Mouse (Mus musculus): Measurements from ENCODE around the gene Uck2. TPM values are rescaled to one million over a fixed set of nuclear protein-coding genes. Genes with fewer than 3 reads are reported as not detected.

Uck2 gene
- polyA plus RNA-seq, 2 experiments = 15.3 to 42.6 TPM

- Histone ChIP-seq H3K9ac (replicated peaks) (no peak overlapping the region), H3K36me3 (replicated peaks; ENCODE audit: control insufficient read depth, insufficient read depth, low read depth) (peaks cover 3% of the 10 kb centered on the region), H3K4me3 (ENCODE audit: insufficient read depth in 1 of 2, low read depth in 2 of 2, low read length in 2 of 2) (no peak overlapping the region), H3K27me3 (ENCODE audit: control insufficient read depth, insufficient read depth, low read length) (no peaks in the 10 kb centered on the region), H3K9me3 (ENCODE audit: control insufficient read depth, low read length) (no peaks in the 10 kb centered on the region), H3K4me1 (replicated peaks; ENCODE audit: control insufficient read depth in 2 of 2, insufficient read depth in 2 of 2, low read length in 1 of 2) (no peaks in the 10 kb centered on the region), H3K4me2 (ENCODE audit: low read depth) (no peak overlapping the region), H3K27ac (no peak overlapping the region)
- ATAC-seq (ENCODE audit: insufficient read depth) (0 out of 2 replicates have a peak, but pooled peaks have one; percentile 44), DNase-seq (ENCODE audit: low read depth in 3 of 3, low spot score in 3 of 3) (peak in 1 of 3 experiments; percentile 11)
- TF ChIP-seq EP300 (IDR thresholded peaks at IDR 0.05; ENCODE audit: low read depth) (no peak), CTCF (IDR thresholded peaks at IDR 0.05; ENCODE audit: low read depth) (peak; percentile 28)
- 76% methylated on average over 17 of the region's 17 CpGs for WGBS (ENCODE audit: insufficient replicate concordance)
Observed at GRCm38 (mm10) chr1:167230930-167231611, 54.0 kb downstream of the Uck2 start.

DNA sequence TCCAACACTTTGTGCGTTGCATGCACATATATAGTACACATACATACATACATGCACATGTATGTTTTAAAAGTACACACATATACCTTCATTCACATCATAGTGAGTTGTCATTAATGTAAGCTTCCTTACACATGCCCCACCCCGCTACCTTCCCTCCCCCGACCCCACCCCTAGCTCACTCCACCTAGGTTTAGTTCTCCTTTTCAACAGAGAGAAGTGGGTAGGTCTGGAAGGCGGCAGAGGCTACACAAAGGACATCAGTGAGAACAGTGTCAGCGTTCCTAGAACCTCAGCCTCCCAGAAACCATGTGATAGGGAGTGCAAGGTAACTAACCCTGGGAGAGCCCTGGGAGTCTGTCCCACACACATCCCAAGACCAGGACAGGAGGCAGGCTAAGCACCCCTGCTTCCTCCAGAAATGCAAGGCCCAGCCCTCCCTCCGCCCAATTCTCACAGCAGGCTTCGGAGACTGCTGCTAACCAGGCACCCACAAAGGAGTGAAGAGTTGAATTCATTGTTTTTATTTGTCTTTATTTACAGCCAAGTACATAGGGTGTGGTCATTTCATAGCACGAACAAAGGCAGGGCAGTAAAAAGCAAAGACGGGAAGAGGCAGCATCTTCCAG, 62.6 kb downstream of the Uck2 start:
- no peaks in the 10 kb centered on the region for H3K27me3 ChIP-seq (ENCODE audit: control insufficient read depth, insufficient read depth, low read length)
- no peaks in the 10 kb centered on the region for H3K4me1 ChIP-seq (replicated peaks; ENCODE audit: control insufficient read depth in 2 of 2, insufficient read depth in 2 of 2, low read length in 1 of 2)
- no peak overlapping the region for H3K9ac ChIP-seq (replicated peaks)
- H3K4me2 ChIP-seq (ENCODE audit: low read depth) = no peak overlapping the region
- WGBS (ENCODE audit: insufficient replicate concordance) = 54% methylated on average over 9 of the region's 9 CpGs
- no peak overlapping the region for H3K4me3 ChIP-seq (ENCODE audit: insufficient read depth in 1 of 2, low read depth in 2 of 2, low read length in 2 of 2)
- no peaks in the 10 kb centered on the region for H3K9me3 ChIP-seq (ENCODE audit: control insufficient read depth, low read length)
- DNase-seq (ENCODE audit: low read depth in 3 of 3, low spot score in 3 of 3) (no peak), ATAC-seq (ENCODE audit: insufficient read depth) (no peak)
- peaks cover 2% of the 10 kb centered on the region for H3K36me3 ChIP-seq (replicated peaks; ENCODE audit: control insufficient read depth, insufficient read depth, low read depth)
- no peak for TF ChIP-seq EP300 (IDR thresholded peaks at IDR 0.05; ENCODE audit: low read depth)
- no peak for TF ChIP-seq CTCF (IDR thresholded peaks at IDR 0.05; ENCODE audit: low read depth)
- H3K27ac ChIP-seq = no peak overlapping the region

- ATAC-seq (ENCODE audit: insufficient read depth) (peak; percentile 59), DNase-seq (ENCODE audit: low read depth in 3 of 3, low spot score in 3 of 3) (peak; percentile 47 to 60 (median 49))
- no peak overlapping the region for H3K4me2 ChIP-seq (ENCODE audit: low read depth)
- H3K27ac ChIP-seq = no peak overlapping the region
- H3K36me3 ChIP-seq (replicated peaks; ENCODE audit: control insufficient read depth, insufficient read depth, low read depth) = no peaks in the 10 kb centered on the region; the same call in 1 of the 2 replicates
- H3K4me3 ChIP-seq (ENCODE audit: insufficient read depth in 1 of 2, low read depth in 2 of 2, low read length in 2 of 2) = no peak overlapping the region
- no peaks in the 10 kb centered on the region for H3K4me1 ChIP-seq (replicated peaks; ENCODE audit: control insufficient read depth in 2 of 2, insufficient read depth in 2 of 2, low read length in 1 of 2)
- WGBS (ENCODE audit: insufficient replicate concordance) = 5% methylated on average over 5 of the region's 5 CpGs
- no peak for TF ChIP-seq EP300 (IDR thresholded peaks at IDR 0.05; ENCODE audit: low read depth)
- peak; percentile 91 for TF ChIP-seq CTCF (IDR thresholded peaks at IDR 0.05; ENCODE audit: low read depth)
- H3K27me3 ChIP-seq (ENCODE audit: control insufficient read depth, insufficient read depth, low read length) = no peaks in the 10 kb centered on the region
- H3K9ac ChIP-seq (replicated peaks) = no peak overlapping the region
- H3K9me3 ChIP-seq (ENCODE audit: control insufficient read depth, low read length) = no peaks in the 10 kb centered on the region
Observed at GRCm38 (mm10) chr1:167220303-167221174, 64.6 kb downstream of the Uck2 start.

GRCm38 (mm10) chr1:167215460-167215859, 69.7 kb downstream of the Uck2 start:
- ATAC-seq (ENCODE audit: insufficient read depth) (no peak), DNase-seq (ENCODE audit: low read depth in 3 of 3, low spot score in 3 of 3) (no peak)
- Histone ChIP-seq H3K9me3 (ENCODE audit: control insufficient read depth, low read length) (no peaks in the 10 kb centered on the region), H3K36me3 (replicated peaks; ENCODE audit: control insufficient read depth, insufficient read depth, low read depth) (no peaks in the 10 kb centered on the region), H3K4me2 (ENCODE audit: low read depth) (no peak overlapping the region), H3K27ac (no peak overlapping the region), H3K4me1 (replicated peaks; ENCODE audit: control insufficient read depth in 2 of 2, insufficient read depth in 2 of 2, low read length in 1 of 2) (no peaks in the 10 kb centered on the region), H3K27me3 (ENCODE audit: control insufficient read depth, insufficient read depth, low read length) (no peaks in the 10 kb centered on the region), H3K4me3 (ENCODE audit: insufficient read depth in 1 of 2, low read depth in 2 of 2, low read length in 2 of 2) (no peak overlapping the region), H3K9ac (replicated peaks) (no peak overlapping the region)
- WGBS (ENCODE audit: insufficient replicate concordance) = 49% methylated on average over 3 of the region's 3 CpGs
- no peak for TF ChIP-seq EP300 (IDR thresholded peaks at IDR 0.05; ENCODE audit: low read depth)
- no peak for TF ChIP-seq CTCF (IDR thresholded peaks at IDR 0.05; ENCODE audit: low read depth)

DNA sequence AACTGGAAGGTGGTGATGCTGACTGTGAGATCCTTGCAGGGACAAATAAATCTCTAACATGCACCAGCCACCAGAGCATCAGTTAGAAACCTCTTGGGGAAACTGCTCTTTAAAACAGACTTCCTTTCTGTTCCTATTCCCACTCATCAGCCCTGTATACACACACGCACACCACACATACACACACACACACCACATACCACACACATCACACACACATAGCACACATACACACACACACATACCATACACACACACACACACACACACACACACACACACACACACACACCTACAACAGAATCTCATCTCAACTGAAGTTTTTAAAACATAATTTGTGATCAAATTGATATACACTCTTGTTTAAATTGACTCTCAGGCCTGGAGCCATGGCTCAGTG, 72.4 kb downstream of the Uck2 start:
- H3K36me3 ChIP-seq (replicated peaks; ENCODE audit: control insufficient read depth, insufficient read depth, low read depth) = no peaks in the 10 kb centered on the region
- WGBS (ENCODE audit: insufficient replicate concordance) = 71% methylated on average over 1 of the region's 1 CpGs
- H3K9me3 ChIP-seq (ENCODE audit: control insufficient read depth, low read length) = no peaks in the 10 kb centered on the region
- DNase-seq (ENCODE audit: low read depth in 3 of 3, low spot score in 3 of 3) (no peak), ATAC-seq (ENCODE audit: insufficient read depth) (no peak)
- TF ChIP-seq EP300 (IDR thresholded peaks at IDR 0.05; ENCODE audit: low read depth) = no peak
- no peak for TF ChIP-seq CTCF (IDR thresholded peaks at IDR 0.05; ENCODE audit: low read depth)
- H3K4me2 ChIP-seq (ENCODE audit: low read depth) = no peak overlapping the region
- no peaks in the 10 kb centered on the region for H3K4me1 ChIP-seq (replicated peaks; ENCODE audit: control insufficient read depth in 2 of 2, insufficient read depth in 2 of 2, low read length in 1 of 2)
- no peak overlapping the region for H3K9ac ChIP-seq (replicated peaks)
- H3K27ac ChIP-seq = no peak overlapping the region
- no peaks in the 10 kb centered on the region for H3K27me3 ChIP-seq (ENCODE audit: control insufficient read depth, insufficient read depth, low read length)
- H3K4me3 ChIP-seq (ENCODE audit: insufficient read depth in 1 of 2, low read depth in 2 of 2, low read length in 2 of 2) = no peak overlapping the region

Measured in liver, embryonic 14.5 days (tissue).